Mouse (Mus musculus): Measurements from ENCODE around the gene Mcemp1.

GRCm38 (mm10) chr8:3660889-3661288 is 4.7 kb upstream of the Mcemp1 start:
- TF ChIP-seq POLR2A (IDR thresholded peaks at IDR 0.05; ENCODE audit: borderline replicate concordance, extremely low read depth, insufficient read depth, insufficient read length, poor library complexity, severe bottlenecking) (no peak), CTCF (IDR thresholded peaks at IDR 0.05; ENCODE audit: borderline replicate concordance, extremely low read depth, insufficient read depth, insufficient read length) (no peak)
